Comparison of ENCODE assay signal across 11 mouse cellular contexts in the genomic region with DNA sequence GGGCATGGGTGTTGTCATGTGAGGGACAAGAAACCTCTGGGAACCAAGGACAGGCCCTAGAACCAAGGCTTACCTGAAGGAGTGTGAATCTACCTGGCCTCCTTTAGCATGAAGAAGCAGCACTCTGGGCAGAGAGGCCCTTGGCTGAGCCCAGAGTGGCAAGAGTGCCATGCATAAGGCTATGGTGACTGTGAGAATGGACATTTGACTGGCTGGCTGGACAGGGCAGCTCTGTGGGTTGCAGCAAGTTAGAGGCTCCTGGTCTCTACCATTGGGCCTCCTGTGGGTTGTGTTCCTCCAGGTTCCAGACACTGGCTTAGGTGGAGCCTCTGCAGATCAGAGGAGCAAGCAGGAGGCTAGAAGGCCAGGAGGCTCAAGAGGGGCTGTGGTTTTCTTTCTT.
DNase-seq lines count a peak whose midpoint lies in the region; ATAC-seq and TF ChIP-seq lines count a peak whose summit lies in the region.
"Had no signal": no experiment of that assay in that cellular context is flagged by ENCODE, and none has a peak within 500 bp of the region (broad histone marks: within the 10 kb centered on the region; RNA-seq: fewer than 3 reads in every experiment).

No protein-coding gene starts in this region.

- H3K9me3 ChIP-seq in embryonic facial prominence, embryonic 12.5 days, result no peaks in the 10 kb centered on the region
- no peaks in the 10 kb centered on the region for H3K9me3 ChIP-seq in hindbrain, embryonic 10.5 days
- no peaks in the 10 kb centered on the region for H3K9me3 ChIP-seq in limb, embryonic 14.5 days (ENCODE audit: control insufficient read depth, low read length)

- no peaks in the 10 kb centered on the region for H3K36me3 ChIP-seq in embryonic facial prominence, embryonic 12.5 days
- H3K36me3 ChIP-seq in hindbrain, embryonic 10.5 days, result no peaks in the 10 kb centered on the region
- no peaks in the 10 kb centered on the region for H3K36me3 ChIP-seq in limb, embryonic 14.5 days (ENCODE audit: control insufficient read depth, insufficient read depth, low read length)

- peak; percentile 23 for DNase-seq in kidney, adult 18-20 months
- no peak for DNase-seq in kidney, postnatal 14 days
- no peak for DNase-seq in hindbrain, embryonic 10.5 days (ENCODE audit: low spot score)
- no peak for DNase-seq in limb, embryonic 14.5 days (ENCODE audit: low spot score)
- no peak for DNase-seq in layer of hippocampus, postnatal 14 days (ENCODE audit: low spot score in 2 of 2)
- no peak for DNase-seq in urinary bladder, postnatal 4 days (ENCODE audit: low spot score in 2 of 2)
- DNase-seq: layer of hippocampus, adult 9-11 months; lung, postnatal 10 days; thymus, postnatal 25 days had no signal

- no peak overlapping the region for H3K4me3 ChIP-seq in embryonic facial prominence, embryonic 12.5 days
- no peak overlapping the region for H3K4me3 ChIP-seq in hindbrain, embryonic 10.5 days
- no peak overlapping the region for H3K4me3 ChIP-seq in limb, embryonic 14.5 days (replicated peaks; ENCODE audit: low read length)

- H3K9ac ChIP-seq in embryonic facial prominence, embryonic 12.5 days, result no peak overlapping the region
- no peak overlapping the region for H3K9ac ChIP-seq in limb, embryonic 14.5 days (ENCODE audit: low read depth, low read length, severe bottlenecking)

- peaks cover 66% of the 10 kb centered on the region for H3K4me1 ChIP-seq in embryonic facial prominence, embryonic 12.5 days
- peaks cover 74% of the 10 kb centered on the region for H3K4me1 ChIP-seq in hindbrain, embryonic 10.5 days (replicated peaks)
- H3K4me1 ChIP-seq in limb, embryonic 14.5 days (ENCODE audit: control insufficient read depth, insufficient read depth, low read length), result peaks cover 60% of the 10 kb centered on the region

- H3K27ac ChIP-seq in embryonic facial prominence, embryonic 12.5 days, result peak overlapping the region; percentile 100
- peak overlapping the region; percentile 100 for H3K27ac ChIP-seq in hindbrain, embryonic 10.5 days
- H3K27ac ChIP-seq in limb, embryonic 14.5 days (replicated peaks; ENCODE audit: low read depth, low read length), result 0 out of 2 replicates have a peak overlapping the region, but pooled peaks have one; percentile 26

- ATAC-seq in embryonic facial prominence, embryonic 12.5 days (ENCODE audit: insufficient number of reproducible peaks, insufficient read depth, low FRiP score, low TSS enrichment), result no peak
- ATAC-seq in limb, embryonic 14.5 days (ENCODE audit: low FRiP score, low read depth), result no peak
- no peak for ATAC-seq in CD4-positive, CD25-positive, alpha-beta regulatory T cell, adult 4 months

- H3K27me3 ChIP-seq in embryonic facial prominence, embryonic 12.5 days, result no peaks in the 10 kb centered on the region
- H3K27me3 ChIP-seq in hindbrain, embryonic 10.5 days (ENCODE audit: insufficient read depth, poor library complexity, severe bottlenecking), result no peaks in the 10 kb centered on the region
- H3K27me3 ChIP-seq in limb, embryonic 14.5 days (ENCODE audit: control insufficient read depth, insufficient read depth, low read length), result no peaks in the 10 kb centered on the region

- no peak overlapping the region for H3K4me2 ChIP-seq in embryonic facial prominence, embryonic 12.5 days (replicated peaks)
- no peak overlapping the region for H3K4me2 ChIP-seq in limb, embryonic 14.5 days (replicated peaks; ENCODE audit: low read depth, low read length, severe bottlenecking)

- TF ChIP-seq POLR2A in limb, embryonic 14.5 days (IDR thresholded peaks at IDR 0.05; ENCODE audit: borderline replicate concordance, extremely low read depth, insufficient read depth, insufficient read length), result no peak

Comparison
In these comparisons a context has a peak if more than half of its experiments do, and no peak if none do; other contexts are left out.
1. H3K27ac ChIP-seq: peak in every context shown above with its lines; median percentile 100 in embryonic facial prominence, embryonic 12.5 days; 100 in hindbrain, embryonic 10.5 days; 26 in limb, embryonic 14.5 days.